Mouse (Mus musculus): Measurements from ENCODE around the gene Ccdc15. TPM values are rescaled to one million over a fixed set of nuclear protein-coding genes. Genes with fewer than 3 reads are reported as not detected.
A peak's percentile ranks its signal among the peaks of the same experiment; 100 is the strongest.
"Not testable (repeated sequence)": the region's sequence is repeated elsewhere in the genome, so short reads cannot be mapped to it uniquely, and the experiment has no call there.

Gene Ccdc15
- total RNA-seq, 1 experiment from 2014 or later, result 18.6 TPM

DNA sequence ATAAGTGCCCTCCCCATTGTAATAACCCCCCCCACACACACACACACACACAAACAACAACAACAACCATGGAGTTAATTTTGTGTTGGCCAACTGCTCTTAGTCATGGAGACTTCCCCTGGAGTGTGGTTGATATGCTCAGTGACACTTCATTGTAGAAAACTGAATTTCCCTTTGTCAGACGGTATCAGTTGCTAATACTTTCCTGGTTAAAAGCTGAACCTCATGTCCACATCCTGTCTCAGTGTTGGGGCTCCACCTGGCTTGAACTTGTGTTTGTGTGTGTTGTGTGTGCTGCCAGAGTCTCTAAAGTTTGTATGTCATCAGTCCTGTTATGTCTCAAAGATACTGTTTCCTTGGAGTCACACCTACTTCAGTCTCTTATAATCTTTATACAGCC, 6.3 kb upstream of the Ccdc15 start:
- no peak for ATAC-seq (replicated peaks; ENCODE audit: low read depth, poor library complexity, severe bottlenecking)

DNA sequence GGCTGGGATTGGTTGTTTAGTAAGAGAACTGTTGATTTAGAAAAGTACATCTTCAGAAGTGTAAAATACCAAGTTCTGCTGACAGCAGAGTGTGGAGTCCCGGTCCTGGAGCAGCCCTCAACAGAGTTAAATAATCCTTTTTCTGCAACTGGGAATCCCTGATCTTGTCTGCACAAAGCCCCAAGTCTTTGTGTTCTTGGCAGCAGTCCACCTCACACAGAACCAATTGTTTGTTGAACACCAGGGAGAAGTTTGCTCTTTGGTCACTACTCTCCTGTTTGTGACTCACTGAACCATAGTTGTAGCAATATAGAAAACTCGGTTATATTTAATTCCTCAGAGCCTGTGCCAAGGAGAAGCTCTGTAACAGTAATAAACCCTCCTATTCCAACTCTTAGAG, 3.0 kb upstream of the Ccdc15 start:
- ATAC-seq (replicated peaks; ENCODE audit: low read depth, poor library complexity, severe bottlenecking), result no peak

GRCm38 (mm10) chr9:37349050-37349449, 818 bp upstream of the Ccdc15 start:
- no peak for ATAC-seq (replicated peaks; ENCODE audit: low read depth, poor library complexity, severe bottlenecking)

DNA sequence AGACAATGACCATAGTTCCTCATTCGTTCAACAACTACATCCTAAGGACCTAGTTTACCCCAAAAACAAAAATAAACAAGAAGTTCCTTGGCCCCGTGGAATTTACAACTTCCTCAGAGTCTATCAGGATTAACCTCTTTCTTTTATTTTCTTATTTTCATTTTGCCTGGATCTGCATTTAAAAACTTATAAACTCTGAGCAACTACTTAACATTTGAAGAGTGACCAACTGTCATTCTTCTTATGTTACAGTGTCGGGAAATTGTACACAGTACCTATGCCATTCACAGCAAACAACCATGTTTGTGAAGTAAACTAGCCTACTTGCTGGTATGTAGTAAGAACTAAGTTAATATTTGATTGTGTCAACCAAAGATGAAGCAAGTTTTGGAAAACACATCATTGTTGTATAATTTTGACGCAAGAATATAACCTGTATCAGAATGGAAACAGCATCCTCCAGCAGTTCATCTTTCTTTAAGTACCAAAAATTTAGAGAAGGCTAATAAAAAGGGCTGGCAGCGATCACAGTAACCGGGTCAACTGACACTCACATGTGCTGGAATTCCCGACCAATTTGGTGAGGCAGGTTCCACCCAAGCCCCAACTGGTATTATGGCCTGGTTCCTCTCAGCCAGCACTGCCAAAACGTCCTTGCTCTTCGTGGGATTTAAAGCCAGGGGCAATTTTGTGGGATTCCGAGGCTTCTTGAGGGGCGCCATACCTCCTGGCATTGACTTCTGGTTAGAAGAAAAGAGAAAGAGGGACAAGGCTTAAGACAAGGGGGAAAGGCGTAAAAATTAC, 846 bp downstream of the Ccdc15 start:
- ATAC-seq (replicated peaks; ENCODE audit: low read depth, poor library complexity, severe bottlenecking), result peak; percentile 11

- ATAC-seq (replicated peaks; ENCODE audit: low read depth, poor library complexity, severe bottlenecking), result no peak
Observed at GRCm38 (mm10) chr9:37345406-37345805, 2.8 kb downstream of the Ccdc15 start.

- ATAC-seq (replicated peaks; ENCODE audit: low read depth, poor library complexity, severe bottlenecking), result peak; percentile 47; the same call in 1 of the 2 replicates
Observed at GRCm38 (mm10) chr9:37329456-37329855, 18.8 kb downstream of the Ccdc15 start.

- peak; percentile 69 for ATAC-seq (replicated peaks; ENCODE audit: low read depth, poor library complexity, severe bottlenecking)
Observed at GRCm38 (mm10) chr9:37301720-37302119, 46.5 kb downstream of the Ccdc15 start.

- ATAC-seq (replicated peaks; ENCODE audit: low read depth, poor library complexity, severe bottlenecking), result not testable (repeated sequence)
Observed at GRCm38 (mm10) chr9:37300501-37300900, 47.7 kb downstream of the Ccdc15 start.

GRCm38 (mm10) chr9:37295586-37295985, 52.6 kb downstream of the Ccdc15 start:
- no peak for ATAC-seq (replicated peaks; ENCODE audit: low read depth, poor library complexity, severe bottlenecking)

- ATAC-seq (replicated peaks; ENCODE audit: low read depth, poor library complexity, severe bottlenecking), result no peak
Observed at GRCm38 (mm10) chr9:37266622-37267021, 81.6 kb downstream of the Ccdc15 start.

DNA sequence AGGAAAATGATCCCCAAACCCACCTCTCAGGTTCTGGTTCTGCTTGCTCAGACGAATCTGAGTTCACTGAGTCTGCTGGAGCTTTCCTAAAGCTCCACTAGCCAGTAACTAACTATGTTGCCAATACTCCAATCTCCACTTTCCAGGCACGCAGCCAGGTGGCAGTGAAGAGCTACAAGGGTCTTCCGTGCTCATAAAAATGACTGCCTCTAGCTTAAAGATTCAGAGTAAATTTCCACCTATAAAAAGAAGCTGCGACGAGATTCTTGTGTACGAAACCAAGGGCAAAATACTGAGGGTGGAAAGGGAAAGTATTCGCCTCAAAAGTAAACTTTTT, 92.4 kb downstream of the Ccdc15 start:
- ATAC-seq (replicated peaks; ENCODE audit: low read depth, poor library complexity, severe bottlenecking), result peak; percentile 73

- peak; percentile 74 for ATAC-seq (replicated peaks; ENCODE audit: low read depth, poor library complexity, severe bottlenecking)
Observed at GRCm38 (mm10) chr9:37255149-37255888, 92.9 kb downstream of the Ccdc15 start, which contains the start of gene Slc37a2. TSS of gene Slc37a2 (minus strand) at chr9:37255738.

GRCm38 (mm10) chr9:37254531-37255110, 93.6 kb downstream of the Ccdc15 start:
- no peak for ATAC-seq (replicated peaks; ENCODE audit: low read depth, poor library complexity, severe bottlenecking)

GRCm38 (mm10) chr9:37250631-37251030, 97.6 kb downstream of the Ccdc15 start:
- ATAC-seq (replicated peaks; ENCODE audit: low read depth, poor library complexity, severe bottlenecking), result no peak

DNA sequence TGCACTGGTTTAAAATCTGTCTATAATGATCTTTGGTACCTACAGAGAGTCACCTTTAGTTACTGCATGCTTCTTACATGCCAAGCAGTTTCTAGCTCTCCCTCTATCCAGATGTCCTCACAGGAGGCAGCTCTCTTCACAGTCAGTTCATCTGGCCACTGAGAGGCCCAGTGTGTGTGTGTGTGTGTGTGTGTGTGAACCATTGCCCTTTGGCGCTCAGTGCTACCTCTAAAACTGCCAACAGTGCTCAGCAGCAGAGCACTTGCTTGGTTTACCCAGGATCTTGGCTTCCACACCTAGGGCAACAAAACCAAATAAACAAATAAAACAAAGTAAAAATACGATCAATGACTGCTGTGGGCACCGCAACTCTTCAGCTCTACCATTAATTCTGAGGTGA, 98.3 kb downstream of the Ccdc15 start:
- ATAC-seq (replicated peaks; ENCODE audit: low read depth, poor library complexity, severe bottlenecking), result no peak

- peak; percentile 14; the same call in 1 of the 2 replicates for ATAC-seq (replicated peaks; ENCODE audit: low read depth, poor library complexity, severe bottlenecking)
Observed at GRCm38 (mm10) chr9:37248381-37248906, 99.8 kb downstream of the Ccdc15 start.

DNA sequence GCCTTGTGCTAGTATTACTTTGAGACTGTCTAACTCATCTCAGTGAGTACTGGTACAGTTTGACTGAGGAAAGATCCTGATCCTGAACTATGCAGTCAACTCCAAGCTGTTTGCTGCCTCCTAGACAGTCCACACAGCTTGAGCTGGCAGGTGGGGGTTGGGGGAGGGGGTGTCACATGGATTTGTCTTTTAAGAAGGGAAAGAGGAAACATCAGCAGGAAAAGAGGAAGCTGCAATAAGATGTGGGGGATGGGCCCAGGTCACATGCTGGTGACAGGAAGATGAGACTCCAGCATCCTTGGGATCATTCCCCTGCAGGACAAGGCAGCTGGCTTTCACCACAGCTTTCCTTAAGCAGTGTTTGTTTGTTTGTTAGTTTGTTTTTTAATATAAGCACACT, 100.8 kb downstream of the Ccdc15 start:
- ATAC-seq (replicated peaks; ENCODE audit: low read depth, poor library complexity, severe bottlenecking), result peak; percentile 88

DNA sequence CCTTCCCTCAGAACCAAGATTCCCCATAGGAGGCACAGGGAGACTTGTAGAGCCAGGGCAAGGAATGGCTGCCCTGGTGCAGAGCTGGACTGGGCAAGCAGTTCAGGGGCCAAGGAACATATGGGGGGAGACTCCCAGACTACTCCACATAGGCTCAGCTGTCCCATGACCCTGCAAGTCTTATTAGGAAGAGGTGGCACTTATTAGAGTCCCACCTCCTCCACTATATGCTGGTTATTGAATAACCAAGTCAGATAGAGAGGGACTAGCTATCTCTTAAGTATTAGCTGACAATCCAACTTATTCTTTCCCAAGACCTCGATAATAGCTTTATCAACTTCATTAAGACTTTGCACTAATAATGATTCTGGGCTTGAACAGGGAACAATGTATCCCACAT, 102.4 kb downstream of the Ccdc15 start:
- no peak for ATAC-seq (replicated peaks; ENCODE audit: low read depth, poor library complexity, severe bottlenecking)

- no peak for ATAC-seq (replicated peaks; ENCODE audit: low read depth, poor library complexity, severe bottlenecking)
Observed at GRCm38 (mm10) chr9:37245404-37245803, 102.8 kb downstream of the Ccdc15 start.

DNA sequence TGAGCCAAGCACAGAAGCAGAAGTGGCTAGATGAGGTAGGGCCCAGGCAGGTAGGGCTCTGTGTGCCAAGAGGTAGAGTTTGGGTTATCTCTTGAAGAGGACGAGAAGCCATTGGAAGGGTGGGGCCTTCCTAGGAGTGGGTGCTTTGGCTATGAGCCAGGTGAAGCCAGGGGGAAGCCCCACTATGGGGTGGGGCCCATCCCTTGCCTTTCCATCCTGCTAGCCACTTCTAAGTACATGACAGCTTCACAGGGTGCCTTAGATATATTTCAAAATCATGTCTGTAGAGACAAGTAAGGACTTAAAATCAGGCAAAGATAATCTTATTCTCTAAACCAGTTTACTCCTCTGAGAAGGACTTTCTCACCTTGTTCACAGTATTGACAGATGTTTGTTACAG, 103.6 kb downstream of the Ccdc15 start:
- ATAC-seq (replicated peaks; ENCODE audit: low read depth, poor library complexity, severe bottlenecking), result no peak

DNA sequence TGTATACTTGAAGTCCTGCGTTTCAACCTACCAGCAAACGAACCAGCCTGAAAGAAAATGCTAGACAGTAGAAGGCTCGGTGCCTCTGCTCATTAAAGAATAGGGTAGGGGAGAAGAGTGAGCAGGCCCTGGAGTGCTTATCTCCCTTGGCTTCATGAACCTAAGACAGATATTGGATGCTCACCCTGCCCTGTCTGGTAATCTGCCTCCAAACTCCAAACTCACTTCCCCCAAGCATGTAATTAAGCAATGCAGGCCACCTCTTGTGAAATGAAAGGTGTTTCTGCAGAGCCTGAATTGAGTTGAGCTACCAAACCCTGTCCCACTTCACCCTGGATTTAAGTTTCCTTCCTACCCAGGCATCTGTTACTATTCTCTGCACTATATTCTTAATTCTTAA, 105.5 kb downstream of the Ccdc15 start:
- ATAC-seq (replicated peaks; ENCODE audit: low read depth, poor library complexity, severe bottlenecking), result no peak

All from common myeloid progenitor, adult 5-6 weeks (primary cell).